Mouse (Mus musculus) embryonic facial prominence, embryonic 13.5 days (tissue): Measurements from ENCODE around the gene Cxcr5. TPM values are rescaled to one million over a fixed set of nuclear protein-coding genes. Genes with fewer than 3 reads are reported as not detected.

Experiments used
- ATAC-seq: fragments of 200-750 bp; cut with Nextera tagmentation; 2 replicates; pipeline ENCODE4 v1.8.0; 2017; ENCODE audit warnings: low read depth; ENCODE audit not compliant: insufficient number of reproducible peaks, insufficient read depth, low FRiP score, low TSS enrichment
- H3K27ac ChIP-seq: fragments of 300-500 bp; sonication (generic); 2 replicates; pipeline ENCODE4 v1.5.1; 2015; ENCODE audit warnings: moderate library complexity, mild to moderate bottlenecking, inconsistent platforms
- H3K27me3 ChIP-seq: fragments of 300-500 bp; sonication (generic); 2 replicates; pipeline ENCODE4 v1.6.1; 2015; ENCODE audit warnings: mild to moderate bottlenecking, inconsistent platforms
- H3K36me3 ChIP-seq: fragments of 300-500 bp; sonication (generic); 2 replicates; pipeline ENCODE4 v1.6.1; 2015; ENCODE audit warnings: mild to moderate bottlenecking, inconsistent platforms
- H3K4me1 ChIP-seq: fragments of 300-500 bp; sonication (generic); 2 replicates; pipeline ENCODE4 v1.6.1; 2015; ENCODE audit warnings: inconsistent platforms
- H3K4me2 ChIP-seq: fragments of 300-500 bp; sonication (generic); 2 replicates; pipeline ENCODE4 v1.6.1; 2015; ENCODE audit warnings: moderate library complexity, mild to moderate bottlenecking, inconsistent platforms
- H3K4me3 ChIP-seq: fragments of 300-500 bp; sonication (generic); 2 replicates; pipeline ENCODE4 v1.5.1; 2015; ENCODE audit warnings: mild to moderate bottlenecking, inconsistent platforms
- H3K9ac ChIP-seq: fragments of 300-500 bp; sonication (generic); 2 replicates; pipeline ENCODE4 v1.6.1; 2015; ENCODE audit warnings: mild to moderate bottlenecking, inconsistent platforms
- H3K9me3 ChIP-seq: fragments of 300-500 bp; sonication (generic); 2 replicates; pipeline ENCODE4 v1.6.1; 2016; ENCODE audit warnings: inconsistent platforms
- WGBS: fragments of 180-500 bp; shearing (Covaris S2); methylation state at CpG from one replicate; pipeline ENCODE4 v1.1.7; 2015; ENCODE audit warnings: mixed read lengths; 5-methylcytosine and 5-hydroxymethylcytosine counted together
- polyA plus RNA-seq: library from polyadenylated mRNA; unstranded; fragments of >200 nt; fragmentation: Nextera tagmentation; extraction: Ambion mirVana; gene quantifications from 2 replicates; pipeline ENCODE4 v1.2.1, GENCODE M21; 2015

The Cxcr5 gene
- polyA plus RNA-seq, 1 experiment from 2014 or later = 0.10 TPM

GRCm38 (mm10) chr9:44513121-44513520 lies 48.6 kb downstream of the Cxcr5 start:
- Histone ChIP-seq H3K4me3 (no peak overlapping the region), H3K4me2 (no peak overlapping the region), H3K4me1 (peaks cover 54% of the 10 kb centered on the region), H3K9ac (no peak overlapping the region), H3K27ac (peak overlapping the region; percentile 86), H3K36me3 (peaks cover 14% of the 10 kb centered on the region), H3K27me3 (no peaks in the 10 kb centered on the region), H3K9me3 (no peaks in the 10 kb centered on the region)
- WGBS = 85% methylated on average over 11 of the region's 11 CpGs
- ATAC-seq = no peak

DNA sequence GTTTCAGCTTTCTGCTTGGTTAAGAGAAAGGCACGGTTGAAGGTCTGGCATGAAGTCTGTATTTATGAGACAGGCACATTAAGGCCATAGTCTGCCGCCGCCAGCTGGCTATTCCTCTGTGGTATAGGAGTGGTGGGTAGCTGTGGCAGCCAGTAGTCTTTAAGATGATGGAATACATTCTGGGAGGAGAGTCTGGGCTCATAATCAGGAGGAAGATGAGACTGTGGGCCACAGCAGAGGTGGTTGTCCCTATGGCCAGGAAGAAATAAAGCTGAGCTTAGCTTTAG lies 49.0 kb downstream of the Cxcr5 start:
- no peak for ATAC-seq
- no peak overlapping the region for H3K4me3 ChIP-seq
- H3K4me2 ChIP-seq = no peak overlapping the region

DNA sequence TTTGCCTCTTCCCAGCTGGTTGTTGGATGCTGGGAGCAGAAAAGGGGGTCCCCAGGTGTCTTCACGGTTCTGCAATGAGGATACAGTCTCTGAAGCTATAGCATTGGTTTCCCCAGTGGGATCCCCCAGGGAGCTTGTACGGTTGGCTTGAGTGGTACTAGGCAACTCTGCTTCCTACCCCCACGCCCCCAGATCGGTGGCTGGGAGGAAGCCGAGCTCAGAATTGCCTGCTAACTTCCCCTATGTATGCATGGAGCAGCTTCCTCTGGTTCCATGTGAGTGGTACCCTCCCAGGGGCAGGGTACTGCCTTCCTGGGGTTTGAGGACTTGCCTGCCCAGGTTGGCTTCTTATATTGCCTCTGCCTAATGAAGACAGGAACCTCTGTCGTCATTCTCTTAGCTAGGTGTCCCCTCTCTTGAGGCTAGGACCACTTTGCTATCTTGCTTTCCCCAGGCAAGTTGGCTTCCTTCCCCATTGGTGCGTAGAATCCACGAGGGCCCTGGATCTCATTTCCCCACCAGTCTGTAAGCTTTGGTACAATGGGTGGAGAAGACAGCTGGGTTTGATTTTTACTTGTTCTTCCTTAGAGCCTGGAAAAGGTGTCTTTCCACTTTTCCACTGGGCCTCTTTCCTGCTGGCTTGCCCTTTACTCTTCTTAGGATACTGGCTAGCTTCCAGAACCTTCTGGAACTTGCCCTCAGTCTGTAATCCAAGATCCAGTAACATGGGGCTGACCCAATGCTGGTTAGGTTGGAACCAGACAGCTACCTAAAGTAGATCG lies 49.6 kb downstream of the Cxcr5 start:
- Histone ChIP-seq H3K9me3 (no peaks in the 10 kb centered on the region), H3K4me3 (no peak overlapping the region), H3K9ac (0 out of 2 replicates have a peak overlapping the region, but pooled peaks have one; percentile 36), H3K27ac (peak overlapping the region; percentile 86), H3K36me3 (peaks cover 24% of the 10 kb centered on the region), H3K4me2 (no peak overlapping the region), H3K4me1 (peaks cover 52% of the 10 kb centered on the region), H3K27me3 (no peaks in the 10 kb centered on the region)
- 42% methylated on average over 9 of the region's 9 CpGs for WGBS
- no peak for ATAC-seq

More for the DNA sequence above, 49.0 kb downstream of the Cxcr5 start:
- H3K27me3 ChIP-seq = no peaks in the 10 kb centered on the region
- no peaks in the 10 kb centered on the region for H3K9me3 ChIP-seq
- 47% methylated on average over 3 of the region's 3 CpGs for WGBS
- peaks cover 19% of the 10 kb centered on the region for H3K36me3 ChIP-seq
- H3K9ac ChIP-seq = no peak overlapping the region
- H3K27ac ChIP-seq = peak overlapping the region; percentile 86
- H3K4me1 ChIP-seq = peaks cover 52% of the 10 kb centered on the region

GRCm38 (mm10) chr9:44510872-44511601 lies 50.6 kb downstream of the Cxcr5 start:
- Histone ChIP-seq H3K27ac (peak overlapping the region; percentile 36; the same call in 1 of the 2 replicates), H3K4me3 (no peak overlapping the region), H3K4me2 (no peak overlapping the region), H3K4me1 (peaks cover 53% of the 10 kb centered on the region), H3K9me3 (no peaks in the 10 kb centered on the region), H3K9ac (peak overlapping the region; percentile 46), H3K36me3 (peaks cover 35% of the 10 kb centered on the region), H3K27me3 (no peaks in the 10 kb centered on the region)
- WGBS = 70% methylated on average over 5 of the region's 5 CpGs
- ATAC-seq = no peak

DNA sequence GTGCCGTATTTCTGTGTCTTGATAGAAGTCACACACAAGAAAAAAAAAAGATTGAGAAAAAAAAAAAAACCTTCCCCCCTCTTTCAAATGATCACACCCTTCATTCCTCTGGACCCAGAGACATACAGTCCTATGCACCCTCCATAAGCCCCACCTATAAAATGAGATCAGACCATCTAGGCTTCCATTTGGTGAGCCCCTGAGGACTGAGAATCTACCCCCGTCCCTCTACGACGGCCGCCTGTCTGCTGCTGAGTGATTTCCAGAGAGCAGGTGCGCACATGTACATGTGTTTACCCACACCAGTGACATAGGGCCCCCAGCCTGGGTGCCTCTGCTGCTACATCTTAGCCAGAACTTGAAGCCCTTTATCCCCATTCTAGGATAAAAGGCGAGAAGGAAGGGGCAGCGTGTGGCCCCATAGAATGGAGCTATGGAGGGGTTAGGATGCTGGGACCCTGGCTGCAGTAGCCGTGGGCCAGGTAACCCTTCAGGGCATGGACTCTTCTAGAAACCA lies 51.3 kb downstream of the Cxcr5 start:
- 35% methylated on average over 9 of the region's 9 CpGs for WGBS
- no peak overlapping the region for H3K4me3 ChIP-seq
- peaks cover 59% of the 10 kb centered on the region for H3K4me1 ChIP-seq
- peak overlapping the region; percentile 36; the same call in 1 of the 2 replicates for H3K9ac ChIP-seq
- H3K36me3 ChIP-seq = peaks cover 42% of the 10 kb centered on the region
- no peak for ATAC-seq
- no peaks in the 10 kb centered on the region for H3K27me3 ChIP-seq
- H3K27ac ChIP-seq = peak overlapping the region; percentile 36; the same call in 1 of the 2 replicates
- H3K4me2 ChIP-seq = peak overlapping the region; percentile 54
- H3K9me3 ChIP-seq = no peaks in the 10 kb centered on the region

DNA sequence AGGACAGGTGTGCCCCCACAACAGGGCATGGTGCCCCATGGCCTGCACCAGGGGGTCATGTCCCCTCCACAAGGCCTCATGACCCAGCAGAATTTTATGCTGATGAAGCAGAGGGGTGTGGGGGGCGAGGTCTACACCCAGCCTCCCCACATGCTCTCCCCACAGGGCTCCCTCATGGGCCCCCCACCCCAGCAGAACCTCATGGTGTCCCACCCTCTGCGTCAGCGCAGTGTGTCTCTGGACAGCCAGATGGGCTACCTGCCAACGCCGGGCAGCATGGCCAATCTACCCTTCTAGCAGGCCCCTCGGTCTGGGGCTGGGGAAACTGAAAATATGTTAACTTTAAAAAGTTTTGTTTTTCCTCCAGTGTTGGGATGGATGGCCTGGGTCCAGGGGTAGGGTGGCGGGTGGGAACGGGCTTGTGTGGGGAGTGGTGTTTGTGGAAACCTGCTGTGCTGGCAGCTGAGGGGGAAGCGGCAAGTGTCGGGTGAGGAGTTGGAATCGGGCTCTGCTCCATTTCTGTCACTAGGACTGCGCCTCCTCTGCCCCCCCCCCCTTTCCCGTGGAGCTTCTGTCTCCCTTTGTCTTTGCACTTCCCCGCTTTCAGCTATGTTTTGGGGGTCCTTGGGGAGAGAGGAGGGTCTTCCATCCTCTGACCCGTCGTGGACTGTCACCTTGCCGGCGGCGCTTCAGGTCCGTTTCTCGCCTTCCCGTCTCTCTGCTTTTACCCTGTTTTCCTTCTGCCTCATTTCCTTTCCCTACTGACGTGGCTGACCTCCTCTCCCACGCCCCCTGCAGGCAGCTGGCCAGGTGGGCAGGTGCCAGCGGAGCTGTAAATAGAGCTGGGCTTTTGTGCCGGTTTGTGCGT lies 52.0 kb downstream of the Cxcr5 start:
- Histone ChIP-seq H3K9me3 (no peaks in the 10 kb centered on the region), H3K27ac (peak overlapping the region; percentile 77), H3K36me3 (peaks cover 48% of the 10 kb centered on the region), H3K27me3 (no peaks in the 10 kb centered on the region), H3K4me1 (peaks cover 62% of the 10 kb centered on the region), H3K4me2 (peak overlapping the region; percentile 54), H3K9ac (peak overlapping the region; percentile 57), H3K4me3 (peak overlapping the region; percentile 28)
- ATAC-seq = no peak
- 13% methylated on average over 26 of the region's 27 CpGs for WGBS

- WGBS = 81% methylated on average over 19 of the region's 19 CpGs
- H3K4me3 ChIP-seq = peak overlapping the region; percentile 28; the same call in 1 of the 2 replicates
- no peaks in the 10 kb centered on the region for H3K9me3 ChIP-seq
- H3K4me1 ChIP-seq = peaks cover 67% of the 10 kb centered on the region
- H3K9ac ChIP-seq = peak overlapping the region; percentile 57
- peak overlapping the region; percentile 54 for H3K4me2 ChIP-seq
- H3K27ac ChIP-seq = peak overlapping the region; percentile 77
- peaks cover 56% of the 10 kb centered on the region for H3K36me3 ChIP-seq
- ATAC-seq = no peak
- H3K27me3 ChIP-seq = no peaks in the 10 kb centered on the region
Measured at GRCm38 (mm10) chr9:44508721-44509486, 52.8 kb downstream of the Cxcr5 start.

DNA sequence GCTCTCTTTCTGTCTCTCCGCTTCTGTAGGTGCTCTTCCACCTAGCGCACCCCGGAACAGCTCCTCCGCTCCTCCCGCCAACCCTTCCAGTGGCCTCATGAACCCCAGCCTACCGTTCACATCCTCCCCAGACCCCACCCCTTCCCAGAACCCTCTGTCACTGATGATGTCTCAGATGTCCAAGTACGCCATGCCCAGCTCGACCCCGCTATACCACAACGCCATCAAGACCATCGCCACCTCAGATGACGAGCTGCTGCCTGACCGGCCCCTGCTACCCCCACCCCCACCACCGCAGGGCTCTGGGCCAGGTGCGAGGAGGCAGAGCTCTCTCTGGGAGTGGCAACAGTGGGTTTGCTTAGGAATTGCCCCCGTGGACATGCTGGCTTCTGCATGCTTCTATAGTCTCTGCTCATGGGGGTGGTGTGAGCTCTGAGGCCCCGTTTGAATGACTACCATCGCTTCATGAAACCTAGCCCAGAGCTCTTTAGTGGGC lies 53.5 kb downstream of the Cxcr5 start:
- 80% methylated on average over 18 of the region's 18 CpGs for WGBS

GRCm38 (mm10) chr9:44507345-44507744 lies 54.3 kb downstream of the Cxcr5 start:
- WGBS = 90% methylated on average over 6 of the region's 6 CpGs

More for the DNA sequence above, 53.5 kb downstream of the Cxcr5 start:
- Histone ChIP-seq H3K4me2 (no peak overlapping the region), H3K4me3 (no peak overlapping the region), H3K27me3 (no peaks in the 10 kb centered on the region), H3K27ac (no peak overlapping the region), H3K4me1 (peaks cover 66% of the 10 kb centered on the region), H3K9ac (no peak overlapping the region), H3K9me3 (no peaks in the 10 kb centered on the region), H3K36me3 (peaks cover 63% of the 10 kb centered on the region)
- no peak for ATAC-seq

GRCm38 (mm10) chr9:44506566-44506965 lies 55.1 kb downstream of the Cxcr5 start:
- 93% methylated on average over 13 of the region's 13 CpGs for WGBS
- Histone ChIP-seq H3K36me3 (peaks cover 73% of the 10 kb centered on the region), H3K4me1 (peaks cover 66% of the 10 kb centered on the region), H3K4me2 (no peak overlapping the region), H3K9ac (no peak overlapping the region), H3K27me3 (no peaks in the 10 kb centered on the region), H3K27ac (no peak overlapping the region), H3K4me3 (no peak overlapping the region), H3K9me3 (no peaks in the 10 kb centered on the region)
- no peak for ATAC-seq

More at GRCm38 (mm10) chr9:44507345-44507744, 54.3 kb downstream of the Cxcr5 start:
- Histone ChIP-seq H3K4me1 (peaks cover 65% of the 10 kb centered on the region), H3K27me3 (no peaks in the 10 kb centered on the region), H3K36me3 (peaks cover 72% of the 10 kb centered on the region), H3K4me3 (no peak overlapping the region), H3K4me2 (no peak overlapping the region), H3K27ac (no peak overlapping the region), H3K9ac (no peak overlapping the region), H3K9me3 (no peaks in the 10 kb centered on the region)
- ATAC-seq = no peak
